Mouse (Mus musculus) heart, adult 2 months (tissue): ENCODE measurements around the gene Gm4131. TPM values are rescaled to one million over a fixed set of nuclear protein-coding genes. Genes with fewer than 3 reads are reported as not detected.

Experiments
- DNase-seq, 2 experiments: peaks; one replicate each; pipeline ENCODE4 v3.0.0; 2021
- H3K27ac ChIP-seq: fragments of 200-600 bp; 2 replicates; pipeline ENCODE4 v1.8.1; 2022
- H3K27me3 ChIP-seq: fragments of 200-500 bp; 2 replicates; pipeline ENCODE4 v1.6.1; 2012; ENCODE audit warnings: mild to moderate bottlenecking, low read length, inconsistent platforms, mixed read lengths; ENCODE audit not compliant: control insufficient read depth, insufficient read depth
- H3K36me3 ChIP-seq: fragments of 200-500 bp; 2 replicates; pipeline ENCODE4 v1.6.1; 2012; ENCODE audit warnings: low read length, inconsistent platforms; ENCODE audit not compliant: control insufficient read depth, insufficient read depth
- H3K4me1 ChIP-seq: fragments of 200-500 bp; 2 replicates; pipeline ENCODE4 v1.6.1; 2011; ENCODE audit warnings: low read length; ENCODE audit not compliant: control insufficient read depth, insufficient read depth
- H3K4me3 ChIP-seq: fragments of 200-600 bp; 2 replicates; pipeline ENCODE4 v1.8.1; 2022
- H3K79me2 ChIP-seq: fragments of 200-500 bp; replicated peaks from 2 replicates; pipeline ENCODE4 v1.6.1; 2012; ENCODE audit warnings: mild to moderate bottlenecking, inconsistent platforms, low read length, moderate library complexity, mixed read lengths; ENCODE audit not compliant: control insufficient read depth, insufficient read depth
- H3K9ac ChIP-seq: fragments of 200-500 bp; 2 replicates; pipeline ENCODE4 v1.6.1; 2012; ENCODE audit warnings: low read depth, mild to moderate bottlenecking, control low read depth, inconsistent platforms, low read length, mixed read lengths
- CTCF ChIP-seq: fragments of 200-600 bp; IDR thresholded peaks from 2 replicates; pipeline ENCODE4 v1.8.1; 2022; ENCODE audit warnings: antibody characterized with exemption, mild to moderate bottlenecking, moderate library complexity
- EP300 ChIP-seq: fragments of 200-500 bp; IDR thresholded peaks from 2 replicates; pipeline ENCODE4 v1.6.1; 2011; ENCODE audit warnings: low read depth, low read length, control low read depth; ENCODE audit not compliant: insufficient read depth
- POLR2A ChIP-seq: fragments of 200-500 bp; IDR thresholded peaks from 2 replicates; pipeline ENCODE4 v1.6.1; 2011; ENCODE audit warnings: mild to moderate bottlenecking, low read depth, low read length, control low read depth; ENCODE audit not compliant: insufficient read depth
- WGBS: fragments of 180-500 bp; shearing (Covaris S2); methylation state at CpG from one replicate; pipeline ENCODE4 v1.1.7; 2018; 5-methylcytosine and 5-hydroxymethylcytosine counted together
- intact Hi-C: fragments of 180-260 bp; cut with DNase I; formaldehyde crosslinking; loops from one replicate; pipeline ENCODE4 v1.15.1; 2025
- polyA plus RNA-seq: library from polyadenylated mRNA; depleted of rRNA; stranded (reverse); fragments of >200 nt; gene quantifications from 2 replicates; pipeline ENCODE4 v1.2.3, GENCODE M21; 2012
- total RNA-seq, 2 experiments: library from RNA; stranded (reverse); gene quantifications; 2 replicates each; pipeline ENCODE4 v1.2.3; 2021

The Gm4131 gene
- total and polyA plus RNA-seq, 3 experiments, result not detected

- Histone ChIP-seq H3K27me3 (no peaks in the 10 kb centered on the region), H3K4me1 (no peaks in the 10 kb centered on the region; the same call in 1 of the 2 replicates), H3K27ac (no peak overlapping the region), H3K36me3 (no peaks in the 10 kb centered on the region), H3K9ac (no peak overlapping the region), H3K4me3 (no peak overlapping the region), H3K79me2 (no peaks in the 10 kb centered on the region)
- TF ChIP-seq EP300 (no peak), CTCF (no peak), POLR2A (no peak)
- no peak for DNase-seq
- WGBS, result 68% methylated on average over 7 of the region's 7 CpGs
- intact Hi-C loops, result no loop called here
Measured at GRCm38 (mm10) chr14:62446385-62447213, 120.1 kb downstream of the Gm4131 start.

DNA sequence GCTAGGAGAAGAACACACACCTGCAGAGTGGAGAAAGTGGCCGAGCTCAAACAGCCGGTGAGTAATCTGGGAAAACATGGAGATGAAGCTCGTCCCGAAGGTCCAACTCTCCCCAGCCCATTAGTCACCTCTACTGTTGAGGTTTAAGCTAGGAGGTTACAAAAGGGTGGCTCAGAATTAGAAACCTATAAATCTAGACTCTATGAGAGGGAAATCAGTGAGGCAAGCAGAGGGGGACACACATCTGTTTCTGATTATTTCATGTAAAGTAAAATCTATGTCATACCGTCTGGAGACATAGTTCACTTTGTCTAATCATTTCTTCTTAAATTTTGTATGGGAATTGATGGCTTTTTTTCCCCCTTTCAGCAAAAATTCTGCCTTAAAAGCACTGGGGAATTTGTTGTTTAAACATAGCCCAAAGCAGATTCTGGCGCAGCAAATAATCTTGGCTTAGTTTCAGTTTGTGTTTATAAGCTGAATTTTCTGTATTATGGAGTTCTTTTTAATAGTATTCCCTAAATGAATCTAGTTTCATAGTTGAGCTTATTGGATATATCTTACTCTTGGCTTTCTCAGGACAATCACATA lies 122.8 kb downstream of the Gm4131 start:
- H3K36me3 ChIP-seq, result no peaks in the 10 kb centered on the region
- WGBS, result 74% methylated on average over 6 of the region's 6 CpGs
- H3K9ac ChIP-seq, result no peak overlapping the region
- H3K27ac ChIP-seq, result no peak overlapping the region
- H3K27me3 ChIP-seq, result no peaks in the 10 kb centered on the region
- no peak for TF ChIP-seq POLR2A
- no peak for TF ChIP-seq EP300
- TF ChIP-seq CTCF, result no peak
- H3K4me1 ChIP-seq, result no peaks in the 10 kb centered on the region
- no peaks in the 10 kb centered on the region for H3K79me2 ChIP-seq
- intact Hi-C loops, result no loop called here
- no peak overlapping the region for H3K4me3 ChIP-seq
- DNase-seq, result no peak

DNA sequence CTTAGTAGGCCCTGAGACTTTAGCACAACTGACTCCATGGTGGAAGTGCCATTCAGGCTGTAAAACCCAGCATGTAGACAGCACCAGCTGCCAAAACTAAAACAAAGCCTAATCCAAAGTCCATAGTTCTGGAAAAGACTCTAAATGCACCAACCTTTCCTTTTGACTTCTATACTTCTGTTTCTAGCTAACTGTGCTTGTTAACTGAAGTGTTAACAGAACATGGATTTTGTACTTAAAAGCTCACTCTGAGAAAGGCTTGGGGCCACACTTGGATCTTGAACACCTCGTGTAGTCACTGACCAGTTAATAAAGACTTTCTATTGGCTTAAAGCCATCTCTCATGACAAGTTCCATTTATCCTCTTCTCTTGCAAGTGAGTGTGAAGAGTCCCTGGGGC lies 123.8 kb downstream of the Gm4131 start:
- intact Hi-C loops, result no loop called here
- DNase-seq, result no peak
- 65% methylated on average over 1 of the region's 1 CpGs for WGBS
- Histone ChIP-seq H3K27me3 (no peaks in the 10 kb centered on the region), H3K79me2 (no peaks in the 10 kb centered on the region), H3K4me1 (no peaks in the 10 kb centered on the region), H3K27ac (no peak overlapping the region), H3K4me3 (no peak overlapping the region), H3K9ac (no peak overlapping the region), H3K36me3 (no peaks in the 10 kb centered on the region)
- no peak for TF ChIP-seq POLR2A
- TF ChIP-seq EP300, result no peak
- no peak for TF ChIP-seq CTCF

DNA sequence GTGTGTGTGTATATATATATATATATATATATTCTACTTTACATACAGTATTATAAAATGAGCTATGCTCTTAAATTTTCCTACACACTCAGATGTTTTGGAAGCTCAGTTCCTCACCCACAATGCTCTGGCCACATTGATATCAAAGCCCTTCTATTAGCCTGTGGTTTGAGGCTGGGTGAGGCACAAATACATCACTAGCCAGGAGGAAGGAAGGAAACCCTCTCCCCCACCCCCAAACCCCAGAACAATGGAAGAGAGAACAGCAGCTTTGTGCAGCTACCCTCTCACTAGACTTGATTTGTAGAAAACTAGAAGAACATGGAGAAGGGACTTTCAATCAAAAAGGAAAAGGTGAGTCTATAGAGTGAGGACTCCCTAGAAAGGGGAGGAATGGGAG lies 126.7 kb downstream of the Gm4131 start:
- Histone ChIP-seq H3K4me1 (no peaks in the 10 kb centered on the region), H3K27ac (no peak overlapping the region)
- intact Hi-C loops, result no loop called here

GRCm38 (mm10) chr14:62438236-62438635 lies 128.5 kb downstream of the Gm4131 start:
- H3K36me3 ChIP-seq, result no peaks in the 10 kb centered on the region

More for the DNA sequence above, 126.7 kb downstream of the Gm4131 start:
- no peak for TF ChIP-seq CTCF
- TF ChIP-seq POLR2A, result no peak
- no peak for TF ChIP-seq EP300
- Histone ChIP-seq H3K4me3 (no peak overlapping the region), H3K27me3 (no peaks in the 10 kb centered on the region), H3K36me3 (no peaks in the 10 kb centered on the region), H3K79me2 (no peaks in the 10 kb centered on the region), H3K9ac (no peak overlapping the region)
- no peak for DNase-seq

DNA sequence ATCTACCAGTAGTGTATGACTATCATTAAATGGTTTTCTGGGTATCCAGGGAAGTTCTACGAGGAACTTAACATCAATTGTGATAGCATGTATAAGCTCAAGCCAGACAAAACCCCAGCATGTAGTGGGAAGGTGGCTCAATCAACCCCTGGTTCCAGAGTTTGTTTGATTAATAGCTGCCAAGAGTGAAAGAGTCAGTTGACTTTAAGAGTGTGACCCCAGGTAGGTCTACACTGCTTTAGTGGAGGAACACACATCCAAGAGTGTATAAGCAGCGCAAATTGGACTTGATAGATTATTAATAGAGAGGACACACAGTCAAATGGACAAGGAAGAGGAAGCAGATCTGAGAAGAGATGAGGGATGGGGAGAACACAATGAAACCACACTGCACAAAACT lies 128.9 kb downstream of the Gm4131 start:
- 86% methylated on average over 2 of the region's 2 CpGs for WGBS
- intact Hi-C loops, result no loop called here
- no peak overlapping the region for H3K9ac ChIP-seq
- H3K4me1 ChIP-seq, result no peaks in the 10 kb centered on the region
- no peak for DNase-seq
- no peaks in the 10 kb centered on the region for H3K79me2 ChIP-seq
- no peak overlapping the region for H3K4me3 ChIP-seq
- H3K27ac ChIP-seq, result no peak overlapping the region
- H3K27me3 ChIP-seq, result no peaks in the 10 kb centered on the region
- TF ChIP-seq CTCF (no peak), EP300 (no peak), POLR2A (no peak)
- no peaks in the 10 kb centered on the region for H3K36me3 ChIP-seq

More at GRCm38 (mm10) chr14:62438236-62438635, 128.5 kb downstream of the Gm4131 start:
- Histone ChIP-seq H3K4me3 (no peak overlapping the region), H3K27me3 (no peaks in the 10 kb centered on the region), H3K27ac (no peak overlapping the region), H3K9ac (no peak overlapping the region), H3K4me1 (no peaks in the 10 kb centered on the region), H3K79me2 (no peaks in the 10 kb centered on the region)
- intact Hi-C loops, result no loop called here
- WGBS, result 93% methylated on average over 4 of the region's 4 CpGs
- no peak for TF ChIP-seq EP300
- no peak for TF ChIP-seq POLR2A
- no peak for TF ChIP-seq CTCF
- DNase-seq, result no peak
